Mouse (Mus musculus): ENCODE results near the gene Ott. TPM values are rescaled to one million over a fixed set of nuclear protein-coding genes. Genes with fewer than 3 reads are reported as not detected.
"Not testable (repeated sequence)": the region's sequence is repeated elsewhere in the genome, so short reads cannot be mapped to it uniquely, and the experiment has no call there.

Gene Ott
- polyA plus RNA-seq (2016; fragmentation: Nextera tagmentation; extraction: Ambion mirVana): not detected in 2 replicates

- DNase-seq (ENCODE audit: extremely low spot score, low spot score): not testable (repeated sequence)
- no CpG with 5 or more reads among the region's 5 CpGs for WGBS
Measured at GRCm38 (mm10) chrX:149073982-149074381, at the start of gene Ott. Gene Ott (plus strand): TSS chrX:149074282.

More at GRCm38 (mm10) chrX:149073982-149074381, at the start of gene Ott:
- not testable (repeated sequence) for H3K27ac ChIP-seq; H3K4me3 ChIP-seq; H3K27me3 ChIP-seq (ENCODE audit: poor library complexity, severe bottlenecking); H3K9me3 ChIP-seq; H3K36me3 ChIP-seq (replicated peaks); H3K4me1 ChIP-seq

Other genes with a start within 250 kb of the Ott start
- not detected in 2 replicates for gene Luzp4, start 216.6 kb upstream of the Ott start, polyA plus RNA-seq (2016; fragmentation: Nextera tagmentation; extraction: Ambion mirVana)
- not detected in 2 replicates for gene Gm15093, start 198.1 kb downstream of the Ott start, polyA plus RNA-seq (2016; fragmentation: Nextera tagmentation; extraction: Ambion mirVana)

Measured in forebrain, embryonic 10.5 days (tissue).